Mouse (Mus musculus) liver, embryonic 11.5 days (tissue): ENCODE measurements around the gene Lpcat3. TPM values are rescaled to one million over a fixed set of nuclear protein-coding genes. Genes with fewer than 3 reads are reported as not detected.
"Not testable (repeated sequence)": the region's sequence is repeated elsewhere in the genome, so short reads cannot be mapped to it uniquely, and the experiment has no call there.

Experiments used
- ATAC-seq: fragments of 200-750 bp; cut with Nextera tagmentation; replicated peaks from 2 replicates; pipeline ENCODE4 v1.8.0; 2017; ENCODE audit warnings: moderate number of reproducible peaks, mild to moderate bottlenecking, moderate TSS enrichment, moderate library complexity; ENCODE audit not compliant: low FRiP score
- DNase-seq: peaks from one replicate; pipeline ENCODE4 v3.0.0-alpha.2; 2017; ENCODE audit warnings: low spot score
- H3K27ac ChIP-seq: fragments of 300-500 bp; sonication (generic); 2 replicates; pipeline ENCODE4 v1.5.1; 2014; ENCODE audit warnings: mild to moderate bottlenecking, low read depth, low read length, control low read depth
- H3K27me3 ChIP-seq: fragments of 300-500 bp; sonication (generic); replicated peaks from 2 replicates; pipeline ENCODE4 v1.6.1; 2014; ENCODE audit warnings: low read length, mixed read lengths; ENCODE audit not compliant: control insufficient read depth, insufficient read depth
- H3K36me3 ChIP-seq: fragments of 300-500 bp; sonication (generic); 2 replicates; pipeline ENCODE4 v1.6.1; 2014; ENCODE audit warnings: mild to moderate bottlenecking, low read length, moderate library complexity, mixed read lengths; ENCODE audit not compliant: control insufficient read depth, insufficient read depth
- H3K4me1 ChIP-seq: fragments of 300-500 bp; sonication (generic); replicated peaks from 2 replicates; pipeline ENCODE4 v1.6.1; 2014; ENCODE audit warnings: low read length, mixed read lengths; ENCODE audit not compliant: control insufficient read depth, insufficient read depth
- H3K4me2 ChIP-seq: fragments of 300-500 bp; sonication (generic); 2 replicates; pipeline ENCODE4 v1.6.1; 2014; ENCODE audit warnings: mild to moderate bottlenecking, control low read depth, moderate library complexity
- H3K4me3 ChIP-seq: fragments of 300-500 bp; sonication (generic); 2 replicates; pipeline ENCODE4 v1.5.1; 2014; ENCODE audit warnings: low read depth, low read length, control low read depth
- H3K9ac ChIP-seq: fragments of 300-500 bp; sonication (generic); 2 replicates; pipeline ENCODE4 v1.6.1; 2014; ENCODE audit warnings: low read depth, low read length, control low read depth
- H3K9me3 ChIP-seq: fragments of 300-500 bp; sonication (generic); 2 replicates; pipeline ENCODE4 v1.6.1; 2016; ENCODE audit warnings: low read length, inconsistent platforms, mixed read lengths; ENCODE audit not compliant: control insufficient read depth
- WGBS: fragments of 180-500 bp; shearing (Covaris S2); extraction: QIAGEN DNeasy Blood & Tissue Kit; methylation state at CpG from one replicate; pipeline ENCODE4 v1.1.7; 2014; 5-methylcytosine and 5-hydroxymethylcytosine counted together
- polyA plus RNA-seq: library from polyadenylated mRNA; unstranded; fragments of >200 nt; fragmentation: Nextera tagmentation; extraction: Ambion mirVana; gene quantifications from 2 replicates; pipeline ENCODE4 v1.2.1, GENCODE M21; 2014

Lpcat3 gene
- 84.2 and 90.0 TPM in 2 replicates for polyA plus RNA-seq

GRCm38 (mm10) chr6:124662477-124663423 lies at the start of gene Lpcat3:
TSS of gene Lpcat3 (plus strand) at chr6:124663027.
- Histone ChIP-seq H3K27me3 (no peaks in the 10 kb centered on the region), H3K9me3 (no peaks in the 10 kb centered on the region), H3K4me1 (peaks cover 11% of the 10 kb centered on the region), H3K4me2 (peak within 1 kb of the TSS; percentile 69), H3K36me3 (no peaks in the 10 kb centered on the region), H3K4me3 (peak within 1 kb of the TSS; percentile 83), H3K27ac (peak within 1 kb of the TSS; percentile 83), H3K9ac (peak within 1 kb of the TSS; percentile 78)
- DNase-seq (peak; percentile 100), ATAC-seq (peak; percentile 98)
- WGBS: 1% methylated on average over 75 of the region's 87 CpGs

DNA sequence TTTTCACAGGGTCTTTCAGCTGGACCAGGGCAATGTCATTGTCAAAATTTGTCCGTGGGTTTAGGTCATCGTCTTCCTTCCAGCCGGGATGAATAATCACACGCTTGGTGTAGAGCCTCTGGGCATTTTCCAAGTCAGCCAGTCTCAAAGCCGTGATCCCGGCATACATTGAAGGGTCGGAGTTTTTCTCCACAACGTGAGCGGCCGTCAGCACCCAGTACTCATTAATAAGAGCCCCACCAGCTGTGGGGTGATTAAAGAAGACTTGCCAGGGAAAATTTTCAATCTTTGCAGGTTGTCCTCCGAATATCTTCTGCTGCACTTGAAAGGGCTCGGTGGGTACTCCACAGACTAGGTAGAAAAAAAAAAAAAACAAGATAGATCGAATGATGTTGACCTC lies 37.2 kb upstream of the Lpcat3 start:
- Histone ChIP-seq H3K9ac (no peak overlapping the region), H3K36me3 (no peaks in the 10 kb centered on the region), H3K27me3 (no peaks in the 10 kb centered on the region), H3K27ac (no peak overlapping the region), H3K4me1 (no peaks in the 10 kb centered on the region), H3K4me2 (no peak overlapping the region), H3K4me3 (no peak overlapping the region), H3K9me3 (no peaks in the 10 kb centered on the region)
- ATAC-seq: no peak
- no peak for DNase-seq
- 84% methylated on average over 13 of the region's 13 CpGs for WGBS

DNA sequence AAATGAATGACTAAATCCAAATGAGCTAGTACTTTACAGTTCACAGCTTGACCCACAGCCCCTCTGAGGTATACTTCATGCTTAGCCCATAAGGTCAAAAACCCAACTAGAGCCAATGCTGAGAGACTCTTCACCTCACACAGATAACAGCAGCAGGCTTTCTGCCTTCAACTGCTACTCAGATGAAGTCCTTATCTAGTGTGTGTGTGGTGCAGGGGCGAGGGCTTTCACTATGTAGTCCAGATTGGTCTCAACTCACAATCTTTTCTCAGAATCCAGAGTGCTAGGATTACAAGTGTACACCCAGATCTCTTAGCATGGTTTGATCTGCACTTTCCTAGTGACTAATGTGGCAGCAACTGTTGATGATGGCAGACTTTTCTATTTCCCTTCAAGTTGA lies 36.6 kb upstream of the Lpcat3 start:
- not testable (repeated sequence) for H3K9ac ChIP-seq, H3K27me3 ChIP-seq, H3K27ac ChIP-seq, H3K4me1 ChIP-seq, H3K9me3 ChIP-seq, H3K4me3 ChIP-seq, H3K4me2 ChIP-seq, ATAC-seq, DNase-seq, H3K36me3 ChIP-seq
- 32% methylated on average over 1 of the region's 1 CpGs for WGBS

DNA sequence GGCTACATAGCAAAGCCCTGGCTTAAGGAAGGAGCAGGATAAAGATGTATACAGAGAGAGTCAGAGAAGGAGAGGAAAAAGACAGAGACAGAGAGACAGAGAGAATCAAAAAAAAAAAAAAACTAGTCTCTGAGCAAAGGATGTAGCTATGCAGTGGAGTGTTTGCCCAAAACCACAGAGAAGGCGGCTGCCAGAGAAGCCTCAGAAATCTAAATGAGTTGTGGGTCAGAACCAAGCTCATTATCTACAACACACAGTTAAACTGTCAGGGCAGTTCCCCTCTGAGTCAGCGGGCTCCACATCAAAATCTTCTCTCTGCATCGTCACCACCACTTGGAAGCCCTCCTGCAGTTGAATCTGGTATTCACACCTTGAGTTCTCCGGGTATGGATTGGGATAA lies 32.1 kb upstream of the Lpcat3 start:
- no peaks in the 10 kb centered on the region for H3K36me3 ChIP-seq
- no peak overlapping the region for H3K9ac ChIP-seq
- ATAC-seq: no peak
- no peak for DNase-seq
- H3K4me3 ChIP-seq: no peak overlapping the region
- 50% methylated on average over 4 of the region's 4 CpGs for WGBS
- H3K4me1 ChIP-seq: no peaks in the 10 kb centered on the region
- H3K27me3 ChIP-seq: no peaks in the 10 kb centered on the region
- H3K4me2 ChIP-seq: no peak overlapping the region
- H3K9me3 ChIP-seq: no peaks in the 10 kb centered on the region
- H3K27ac ChIP-seq: no peak overlapping the region

DNA sequence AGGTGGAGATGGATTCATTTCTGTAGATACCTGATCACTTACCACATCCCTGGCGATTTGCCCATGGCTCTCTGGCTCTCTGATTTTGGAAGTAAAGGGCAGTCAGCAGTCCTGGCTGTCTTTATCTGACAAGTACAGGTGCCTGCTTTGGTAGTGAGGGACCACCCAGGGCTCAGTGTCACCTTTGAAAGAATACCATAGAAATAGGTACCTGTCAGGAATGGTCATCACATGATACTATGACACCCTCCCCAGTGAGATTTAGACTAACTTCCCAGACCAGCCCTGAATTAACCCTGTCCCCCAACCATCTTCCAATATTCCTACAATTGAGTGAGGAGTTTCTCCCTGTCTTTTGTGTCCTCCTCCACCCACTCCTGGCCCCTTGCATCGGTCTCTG lies 26.8 kb upstream of the Lpcat3 start, which contains the start of gene C1s2:
TSS of gene C1s2 (minus strand) at position 101 of the 400 bp plus-strand sequence.
- H3K9me3 ChIP-seq, DNase-seq, H3K4me3 ChIP-seq, ATAC-seq, H3K9ac ChIP-seq, H3K4me2 ChIP-seq, H3K27me3 ChIP-seq, H3K36me3 ChIP-seq, H3K4me1 ChIP-seq, H3K27ac ChIP-seq: not testable (repeated sequence)
- WGBS: 71% methylated on average over 2 of the region's 2 CpGs

DNA sequence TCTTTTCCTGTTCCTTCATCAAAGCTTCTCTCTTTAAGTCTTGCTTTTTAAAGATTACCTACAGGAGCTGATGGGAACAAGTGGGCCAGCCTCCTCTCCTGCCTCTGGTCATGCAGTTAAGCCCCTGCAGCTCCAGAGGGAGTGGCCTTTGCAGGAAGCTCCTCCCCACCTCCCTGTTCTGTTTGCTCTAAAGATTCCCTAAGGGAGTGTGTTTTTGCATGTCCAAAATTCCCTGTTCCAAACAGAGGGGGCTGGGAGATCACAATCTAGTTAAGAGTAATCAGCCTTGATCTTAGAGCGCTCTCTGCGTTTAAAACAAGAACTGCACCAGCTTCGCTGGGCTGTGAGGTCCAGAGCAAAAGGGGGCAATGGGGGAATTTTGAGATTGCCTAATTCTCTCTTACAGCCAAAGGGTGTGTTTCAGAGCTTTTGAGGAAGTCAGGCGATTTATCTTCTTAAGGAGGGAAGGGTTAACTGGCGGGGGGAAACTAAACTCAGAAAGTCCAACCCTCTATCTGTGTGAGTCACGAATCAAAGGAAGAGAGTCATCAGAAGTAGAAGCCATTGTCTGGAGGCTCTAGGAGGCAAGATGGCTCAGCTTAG lies 25.9 kb upstream of the Lpcat3 start:
- H3K9ac ChIP-seq, H3K27me3 ChIP-seq, H3K9me3 ChIP-seq, DNase-seq, H3K4me2 ChIP-seq, ATAC-seq, H3K4me1 ChIP-seq, H3K27ac ChIP-seq, H3K36me3 ChIP-seq, H3K4me3 ChIP-seq: not testable (repeated sequence)
- 17% methylated on average over 6 of the region's 6 CpGs for WGBS

DNA sequence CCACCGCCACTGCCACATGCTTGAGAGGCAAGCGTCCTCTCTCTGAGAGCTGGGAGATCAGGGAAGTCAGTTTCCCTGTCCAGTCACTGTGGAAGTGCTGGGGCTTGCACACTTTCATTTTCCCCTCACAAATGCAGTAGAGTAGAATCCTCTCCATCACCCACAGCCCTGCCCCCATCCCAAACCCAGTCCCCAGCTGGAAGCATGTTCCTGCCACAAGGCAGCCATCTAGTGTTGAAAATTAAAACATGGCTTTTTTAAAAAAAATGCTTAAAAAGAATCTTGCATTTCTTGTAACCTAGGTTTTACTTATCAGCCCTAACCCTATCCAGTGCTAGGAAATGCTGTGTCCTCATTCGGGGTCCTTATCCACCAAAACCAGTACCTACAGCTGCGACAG lies 22.8 kb upstream of the Lpcat3 start:
- ATAC-seq: no peak; the same call in 1 of the 2 replicates

DNA sequence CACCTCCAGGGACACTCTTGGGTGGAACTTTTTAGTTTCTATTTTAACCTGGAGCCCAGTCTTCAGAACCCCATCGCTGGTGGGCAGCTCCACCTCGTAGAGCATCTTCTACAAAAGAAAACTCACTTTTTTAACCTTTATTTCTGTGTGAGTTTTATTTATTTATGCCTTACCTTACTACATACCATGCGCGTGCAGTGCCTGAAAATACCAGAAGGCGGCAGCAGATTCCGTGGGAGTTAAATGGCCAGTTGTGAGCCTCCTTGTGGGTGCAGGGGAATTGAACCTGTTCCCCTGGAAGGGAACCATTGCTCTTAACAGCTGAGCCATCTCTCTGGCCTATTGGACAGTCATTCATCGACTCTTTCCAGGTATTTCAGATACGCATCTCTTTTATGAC lies 21.8 kb upstream of the Lpcat3 start:
- DNase-seq (peak; percentile 60), ATAC-seq (no peak)
- 33% methylated on average over 8 of the region's 8 CpGs for WGBS
- no peaks in the 10 kb centered on the region for H3K9me3 ChIP-seq
- no peak overlapping the region for H3K9ac ChIP-seq
- H3K27me3 ChIP-seq: no peaks in the 10 kb centered on the region
- no peak overlapping the region for H3K4me3 ChIP-seq
- no peaks in the 10 kb centered on the region for H3K36me3 ChIP-seq
- no peak overlapping the region for H3K27ac ChIP-seq
- H3K4me2 ChIP-seq: no peak overlapping the region
- no peaks in the 10 kb centered on the region; the same call in 1 of the 2 replicates for H3K4me1 ChIP-seq

More for the DNA sequence above, 22.8 kb upstream of the Lpcat3 start:
- H3K36me3 ChIP-seq: no peaks in the 10 kb centered on the region
- 71% methylated on average over 3 of the region's 4 CpGs for WGBS
- no peaks in the 10 kb centered on the region for H3K9me3 ChIP-seq
- H3K27me3 ChIP-seq: no peaks in the 10 kb centered on the region
- no peak overlapping the region for H3K4me2 ChIP-seq
- no peak overlapping the region for H3K27ac ChIP-seq
- no peak overlapping the region for H3K9ac ChIP-seq
- no peak overlapping the region for H3K4me3 ChIP-seq
- H3K4me1 ChIP-seq: no peaks in the 10 kb centered on the region
- no peak for DNase-seq
